Mouse (Mus musculus): Measurements from ENCODE around the gene Tex10. TPM values are rescaled to one million over a fixed set of nuclear protein-coding genes. Genes with fewer than 3 reads are reported as not detected.

Tex10 gene
- 23.5 and 33.1 TPM in 2 replicates for polyA plus RNA-seq (2015; fragmentation: Nextera tagmentation; extraction: Ambion mirVana)

DNA sequence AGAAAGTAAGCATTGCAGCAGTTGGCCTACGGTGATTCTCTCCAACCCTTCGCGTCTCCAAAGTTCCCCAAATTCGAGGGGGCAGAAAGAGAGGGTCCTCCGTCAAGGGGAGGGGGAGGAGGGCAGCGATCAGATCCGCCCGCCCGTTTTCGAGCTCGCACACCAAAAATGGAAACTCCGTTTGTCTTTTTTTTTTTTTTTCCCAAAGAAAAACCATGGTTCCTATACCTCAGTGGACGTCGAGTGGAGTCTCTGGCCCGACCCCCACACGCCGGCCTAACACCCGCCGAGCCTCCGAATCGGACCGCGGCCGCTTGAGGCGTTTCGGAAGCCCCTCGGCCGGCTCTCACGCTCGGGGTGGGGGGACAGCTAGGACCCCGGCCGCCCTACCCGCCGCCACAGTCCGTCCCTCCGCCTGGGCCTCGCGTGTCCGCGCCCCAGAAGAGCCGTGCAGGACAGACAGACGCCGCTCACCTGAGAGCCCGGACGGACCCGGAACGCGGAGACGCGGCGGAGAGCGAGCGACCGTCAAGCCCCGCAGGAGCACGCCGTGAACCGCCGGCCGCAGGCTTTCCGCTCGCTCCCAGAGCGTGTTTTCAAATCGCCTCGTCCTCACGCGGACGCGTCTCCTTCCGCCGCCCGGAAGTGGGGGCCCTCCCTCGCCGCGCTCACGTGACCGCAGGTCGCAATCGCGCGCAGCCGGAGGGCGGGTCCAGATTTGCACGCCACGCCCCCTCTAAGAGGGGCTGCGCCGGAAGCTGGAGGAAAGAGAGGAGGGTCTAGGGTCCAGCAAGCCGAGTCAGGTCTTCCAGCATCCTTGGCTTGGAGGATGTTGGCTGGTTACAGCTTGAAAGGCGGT, at the start of gene Tex10:
Gene Tex10, minus strand, starts transcription at position 668 of the 859 bp plus-strand sequence.

Other genes with a start within 250 kb of the Tex10 start
- 55.9 and 76.5 TPM in 2 replicates for gene Erp44, start 193.9 kb downstream of the Tex10 start, polyA plus RNA-seq (2015; fragmentation: Nextera tagmentation; extraction: Ambion mirVana)
- gene Invs, start 193.7 kb downstream of the Tex10 start, polyA plus RNA-seq (2015; fragmentation: Nextera tagmentation; extraction: Ambion mirVana), result 3.5 and 5.5 TPM in 2 replicates
- gene Msantd3, start 66.5 kb upstream of the Tex10 start, polyA plus RNA-seq (2015; fragmentation: Nextera tagmentation; extraction: Ambion mirVana), result 19.2 and 19.8 TPM in 2 replicates
- gene Tmeff1, start 111.7 kb upstream of the Tex10 start, polyA plus RNA-seq (2015; fragmentation: Nextera tagmentation; extraction: Ambion mirVana), result 35.6 and 76.6 TPM in 2 replicates
- gene Cavin4, start 190.1 kb upstream of the Tex10 start, polyA plus RNA-seq (2015; fragmentation: Nextera tagmentation; extraction: Ambion mirVana), result 0.46 and 0.92 TPM in 2 replicates

Data from adrenal gland, postnatal 0 days (tissue).